Mouse (Mus musculus): ENCODE measurements around the gene Gadl1. TPM values are rescaled to one million over a fixed set of nuclear protein-coding genes. Genes with fewer than 3 reads are reported as not detected.

Gadl1 gene
- total and polyA plus RNA-seq, 3 experiments, result 0.06 to 0.08 TPM; not detected in 1

DNA sequence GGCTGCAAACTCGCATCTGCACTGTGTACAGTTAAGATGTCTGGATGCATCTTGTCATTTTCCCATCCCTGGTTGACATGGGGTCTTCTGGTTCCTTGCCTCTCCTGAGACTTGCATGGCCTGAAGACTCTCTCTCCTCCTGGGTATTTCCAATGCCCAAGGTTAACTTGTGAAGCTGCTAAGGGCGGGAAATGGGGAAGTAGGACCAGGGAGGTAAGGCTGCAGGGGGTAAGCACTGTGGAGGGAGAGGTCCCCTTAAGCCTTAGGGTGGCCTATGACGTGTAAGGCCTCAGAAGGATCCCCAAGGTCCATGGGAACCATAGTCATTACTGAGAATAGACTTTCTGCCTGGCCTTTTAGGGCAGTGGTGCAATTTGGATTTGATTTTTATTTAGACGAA lies 132.1 kb downstream of the Gadl1 start:
- no peaks in the 10 kb centered on the region for H3K4me1 ChIP-seq (ENCODE audit: control insufficient read depth in 1 of 2, insufficient read depth in 2 of 2, low read length in 2 of 2)
- H3K4me3 ChIP-seq (ENCODE audit: control insufficient read depth in 1 of 2, insufficient read depth in 1 of 2, low read depth in 2 of 2, low read length in 2 of 2), result no peak overlapping the region
- H3K9me3 ChIP-seq (replicated peaks; ENCODE audit: insufficient read depth, low read length), result no peaks in the 10 kb centered on the region
- H3K36me3 ChIP-seq (ENCODE audit: control insufficient read depth in 1 of 2, insufficient read depth in 2 of 2, low read length in 2 of 2), result no peaks in the 10 kb centered on the region
- TF ChIP-seq NRF1 (IDR thresholded peaks at IDR 0.05; ENCODE audit: insufficient read depth, low read depth, low read length, poor library complexity, severe bottlenecking), result no peak
- no peak for TF ChIP-seq BHLHE40 (IDR thresholded peaks at IDR 0.05; ENCODE audit: borderline replicate concordance, low read depth, low read length)
- no peak for TF ChIP-seq UBTF (IDR thresholded peaks at IDR 0.05; ENCODE audit: borderline replicate concordance, insufficient read depth, low read depth, low read length)
- TF ChIP-seq USF2 (IDR thresholded peaks at IDR 0.05; ENCODE audit: borderline replicate concordance in 1 of 2, insufficient read depth in 1 of 2, low read depth in 1 of 2, low read length in 2 of 2), result no peak
- TF ChIP-seq CHD2 (IDR thresholded peaks at IDR 0.05; ENCODE audit: low read length), result no peak
- TF ChIP-seq ZNF384 (IDR thresholded peaks at IDR 0.05; ENCODE audit: low read depth, low read length), result no peak
- no peak for TF ChIP-seq RAD21 (IDR thresholded peaks at IDR 0.05; ENCODE audit: low read depth, low read length)
- no peak for TF ChIP-seq MXI1 (IDR thresholded peaks at IDR 0.05; ENCODE audit: low read depth, low read length)
- no peak for TF ChIP-seq E2F4 (IDR thresholded peaks at IDR 0.05; ENCODE audit: borderline replicate concordance, low read depth, low read length)
- TF ChIP-seq MEF2A (IDR thresholded peaks at IDR 0.05; ENCODE audit: extremely low read depth, insufficient replicate concordance, low read depth, low read length, poor library complexity, severe bottlenecking), result no peak
- TF ChIP-seq POLR2AphosphoS5 (IDR thresholded peaks at IDR 0.05; ENCODE audit: borderline replicate concordance, low read depth, low read length), result no peak
- no peak for TF ChIP-seq JUND (IDR thresholded peaks at IDR 0.05; ENCODE audit: low read depth, low read length)
- no peak for TF ChIP-seq ELF1 (IDR thresholded peaks at IDR 0.05; ENCODE audit: low read depth, low read length)
- TF ChIP-seq HCFC1 (IDR thresholded peaks at IDR 0.05; ENCODE audit: low read depth, low read length), result no peak
- no peak for TF ChIP-seq ZC3H11A (IDR thresholded peaks at IDR 0.05; ENCODE audit: low read depth, low read length)
- no peak overlapping the region for H3K9ac ChIP-seq (ENCODE audit: control insufficient read depth, low read depth, low read length, poor library complexity, severe bottlenecking)
- H3K27me3 ChIP-seq (ENCODE audit: control insufficient read depth in 1 of 2, insufficient read depth in 2 of 2, low read length in 2 of 2), result no peaks in the 10 kb centered on the region
- no peaks in the 10 kb centered on the region for H3K79me2 ChIP-seq (ENCODE audit: control insufficient read depth, insufficient read depth, low read length, poor library complexity)
- no peak overlapping the region for H3K27ac ChIP-seq (ENCODE audit: control insufficient read depth, low read depth, low read length)
- DNase-seq (ENCODE audit: low read depth, low spot score), result no peak

- Histone ChIP-seq H3K36me3 (ENCODE audit: control insufficient read depth in 1 of 2, insufficient read depth in 2 of 2, low read length in 2 of 2) (no peaks in the 10 kb centered on the region), H3K9ac (ENCODE audit: control insufficient read depth, low read depth, low read length, poor library complexity, severe bottlenecking) (no peak overlapping the region), H3K4me1 (ENCODE audit: control insufficient read depth in 1 of 2, insufficient read depth in 2 of 2, low read length in 2 of 2) (no peaks in the 10 kb centered on the region), H3K27ac (ENCODE audit: control insufficient read depth, low read depth, low read length) (no peak overlapping the region), H3K4me3 (ENCODE audit: control insufficient read depth in 1 of 2, insufficient read depth in 1 of 2, low read depth in 2 of 2, low read length in 2 of 2) (no peak overlapping the region), H3K79me2 (ENCODE audit: control insufficient read depth, insufficient read depth, low read length, poor library complexity) (no peaks in the 10 kb centered on the region), H3K9me3 (replicated peaks; ENCODE audit: insufficient read depth, low read length) (no peaks in the 10 kb centered on the region), H3K27me3 (ENCODE audit: control insufficient read depth in 1 of 2, insufficient read depth in 2 of 2, low read length in 2 of 2) (no peaks in the 10 kb centered on the region)
- peak in 2 of 3 experiments; percentile 22 to 39; a peak in 3 of 6 replicates for TF ChIP-seq CTCF (IDR thresholded peaks at IDR 0.05 in 2 of 3, conservative IDR thresholded peaks at IDR 0.05 in 1 of 3; ENCODE audit: control insufficient read depth in 1 of 3, insufficient read depth in 1 of 3, low read depth in 2 of 3, low read length in 3 of 3, poor library complexity in 1 of 3, severe bottlenecking in 1 of 3)
- no peak for TF ChIP-seq POLR2AphosphoS5 (IDR thresholded peaks at IDR 0.05; ENCODE audit: borderline replicate concordance, low read depth, low read length)
- TF ChIP-seq SMC3 (IDR thresholded peaks at IDR 0.05; ENCODE audit: low read depth, low read length), result peak; percentile 28
- TF ChIP-seq E2F4 (IDR thresholded peaks at IDR 0.05; ENCODE audit: borderline replicate concordance, low read depth, low read length), result no peak
- no peak for TF ChIP-seq ZC3H11A (IDR thresholded peaks at IDR 0.05; ENCODE audit: low read depth, low read length)
- no peak for TF ChIP-seq SIN3A (IDR thresholded peaks at IDR 0.05; ENCODE audit: low read length)
- TF ChIP-seq CHD1 (IDR thresholded peaks at IDR 0.05; ENCODE audit: low read depth, low read length), result no peak
- DNase-seq (ENCODE audit: low read depth, low spot score), result peak; percentile 1
Observed at GRCm38 (mm10) chr9:116041787-116042186, 132.5 kb downstream of the Gadl1 start.
